ENCODE assay signal across 11 mouse cellular contexts in genomic region chr8:76971761-76972404, GRCm38 (mm10).
A peak's percentile ranks its signal among the peaks of the same experiment; 100 is the strongest.
DNase-seq lines count a peak whose midpoint lies in the region; ATAC-seq and TF ChIP-seq lines count a peak whose summit lies in the region.
"Had no signal": no experiment of that assay in that cellular context is flagged by ENCODE, and none has a peak within 500 bp of the region (broad histone marks: within the 10 kb centered on the region; RNA-seq: fewer than 3 reads in every experiment).

No protein-coding gene starts in this region.

- no peak for TF ChIP-seq CTCF in lung, adult 2 months (IDR thresholded peaks at IDR 0.05; ENCODE audit: insufficient read depth, low read length)
- TF ChIP-seq CTCF in olfactory bulb, adult 2 months (IDR thresholded peaks at IDR 0.05; ENCODE audit: insufficient read depth, low read depth, low read length), result no peak
- no peak for TF ChIP-seq CTCF in stomach, postnatal 0 days (IDR thresholded peaks at IDR 0.05; ENCODE audit: low read depth)

- no peak overlapping the region for H3K9ac ChIP-seq in lung, embryonic 15.5 days
- no peak overlapping the region for H3K9ac ChIP-seq in heart, embryonic 11.5 days (ENCODE audit: low read depth, low read length)
- no peak overlapping the region for H3K9ac ChIP-seq in stomach, postnatal 0 days (ENCODE audit: low read length)
- H3K9ac ChIP-seq: limb, embryonic 15.5 days had no signal

- peak; percentile 32; the same call in 1 of the 2 replicates for ATAC-seq in cerebellum, adult (ENCODE audit: insufficient number of reproducible peaks, low FRiP score, low TSS enrichment)
- peak; percentile 39; the same call in 1 of the 2 replicates for ATAC-seq in lung, embryonic 15.5 days (ENCODE audit: borderline replicate concordance, extremely low read depth, low FRiP score, low TSS enrichment)
- peak; percentile 72 for ATAC-seq in heart, embryonic 11.5 days (replicated peaks; ENCODE audit: insufficient number of reproducible peaks, low FRiP score, low TSS enrichment)
- ATAC-seq in activated CD4-positive, CD25-positive, alpha-beta regulatory T cell, adult 4 months, result no peak
- no peak for ATAC-seq in stomach, postnatal 0 days (ENCODE audit: low FRiP score, low TSS enrichment)

- H3K36me3 ChIP-seq in lung, embryonic 15.5 days, result no peaks in the 10 kb centered on the region
- no peaks in the 10 kb centered on the region for H3K36me3 ChIP-seq in heart, embryonic 11.5 days (ENCODE audit: control insufficient read depth, insufficient read depth, low read length)
- no peaks in the 10 kb centered on the region for H3K36me3 ChIP-seq in stomach, postnatal 0 days (ENCODE audit: control insufficient read depth, insufficient read depth, low read length)
- H3K36me3 ChIP-seq: G1E; limb, embryonic 15.5 days had no signal

- H3K9me3 ChIP-seq in lung, embryonic 15.5 days, result no peaks in the 10 kb centered on the region
- H3K9me3 ChIP-seq in heart, embryonic 11.5 days (replicated peaks; ENCODE audit: control insufficient read depth, low read length), result no peaks in the 10 kb centered on the region
- no peaks in the 10 kb centered on the region for H3K9me3 ChIP-seq in stomach, postnatal 0 days (ENCODE audit: control insufficient read depth, low read length)
- H3K9me3 ChIP-seq: G1E; limb, embryonic 15.5 days had no signal

- H3K4me2 ChIP-seq in lung, embryonic 15.5 days, result no peak overlapping the region
- H3K4me2 ChIP-seq in heart, embryonic 11.5 days, result no peak overlapping the region
- no peak overlapping the region for H3K4me2 ChIP-seq in stomach, postnatal 0 days (replicated peaks; ENCODE audit: low read depth)
- H3K4me2 ChIP-seq: limb, embryonic 15.5 days had no signal

- no peak for TF ChIP-seq POLR2A in lung, adult 2 months (IDR thresholded peaks at IDR 0.05; ENCODE audit: borderline replicate concordance, extremely low read depth, low read depth, low read length)
- no peak for TF ChIP-seq POLR2A in olfactory bulb, adult 2 months (IDR thresholded peaks at IDR 0.05; ENCODE audit: insufficient read depth, low read depth, low read length)

- H3K27ac ChIP-seq in lung, embryonic 15.5 days, result peak overlapping the region; percentile 66
- peak overlapping the region; percentile 57; the same call in 1 of the 2 replicates for H3K27ac ChIP-seq in heart, embryonic 11.5 days (ENCODE audit: low read depth, low read length)
- 0 out of 2 replicates have a peak overlapping the region, but pooled peaks have one; percentile 8 for H3K27ac ChIP-seq in olfactory bulb, adult 2 months (ENCODE audit: insufficient read depth, low read depth, low read length)
- no peak overlapping the region for H3K27ac ChIP-seq in stomach, postnatal 0 days (replicated peaks)
- H3K27ac ChIP-seq: kidney, postnatal 0 days; limb, embryonic 15.5 days had no signal

- DNase-seq in cerebellum, postnatal 36 days, result no peak
- DNase-seq in lung, adult 2 months, result no peak
- DNase-seq in stomach, postnatal 0 days (ENCODE audit: low spot score), result no peak

- peaks cover 18% of the 10 kb centered on the region for H3K4me1 ChIP-seq in lung, embryonic 15.5 days
- peaks cover 5% of the 10 kb centered on the region for H3K4me1 ChIP-seq in lung, adult 2 months (ENCODE audit: control insufficient read depth, insufficient read depth, low read length)
- no peaks in the 10 kb centered on the region for H3K4me1 ChIP-seq in heart, embryonic 11.5 days (ENCODE audit: control insufficient read depth, insufficient read depth, low read length)
- H3K4me1 ChIP-seq in olfactory bulb, adult 2 months (ENCODE audit: control insufficient read depth, insufficient read depth, low read length), result peaks cover 5% of the 10 kb centered on the region
- H3K4me1 ChIP-seq in stomach, postnatal 0 days (replicated peaks; ENCODE audit: control insufficient read depth, insufficient read depth), result 0 out of 2 replicates have a peak, but pooled peaks cover 4% of the 10 kb centered on the region
- H3K4me1 ChIP-seq: limb, embryonic 15.5 days had no signal

- no peaks in the 10 kb centered on the region for H3K27me3 ChIP-seq in lung, embryonic 15.5 days
- no peaks in the 10 kb centered on the region for H3K27me3 ChIP-seq in heart, embryonic 11.5 days (ENCODE audit: control insufficient read depth, insufficient read depth, low read length)
- no peaks in the 10 kb centered on the region for H3K27me3 ChIP-seq in stomach, postnatal 0 days (ENCODE audit: control insufficient read depth, insufficient read depth, low read length)
- H3K27me3 ChIP-seq: limb, embryonic 15.5 days had no signal

- WGBS in lung, embryonic 15.5 days, result 73% methylated on average over 9 of the region's 9 CpGs
- 70% methylated on average over 9 of the region's 9 CpGs for WGBS in lung, adult 2 months
- WGBS in heart, embryonic 11.5 days (ENCODE audit: insufficient replicate concordance), result 69% methylated on average over 9 of the region's 9 CpGs
- WGBS in olfactory bulb, adult 2 months, result 76% methylated on average over 9 of the region's 9 CpGs
- 82% methylated on average over 9 of the region's 9 CpGs for WGBS in stomach, postnatal 0 days

- H3K4me3 ChIP-seq in lung, embryonic 15.5 days, result no peak overlapping the region
- no peak overlapping the region for H3K4me3 ChIP-seq in lung, adult 2 months (replicated peaks; ENCODE audit: extremely low read depth, low read depth, low read length)
- H3K4me3 ChIP-seq in heart, embryonic 11.5 days (ENCODE audit: low read depth, low read length), result no peak overlapping the region
- H3K4me3 ChIP-seq in olfactory bulb, adult 2 months (ENCODE audit: insufficient read depth, low read depth, low read length), result no peak overlapping the region
- no peak overlapping the region for H3K4me3 ChIP-seq in stomach, postnatal 0 days (ENCODE audit: low read depth, low read length)
- H3K4me3 ChIP-seq: limb, embryonic 15.5 days had no signal

- no peak for TF ChIP-seq EP300 in stomach, postnatal 0 days (optimal IDR thresholded peaks at IDR 0.05)

Comparison
In these comparisons a context has a peak if more than half of its experiments do, and no peak if none do; other contexts are left out.
1. ATAC-seq: peak in cerebellum, adult (single experiment), lung, embryonic 15.5 days (single experiment) and heart, embryonic 11.5 days (single experiment); none in activated CD4-positive, CD25-positive, alpha-beta regulatory T cell, adult 4 months (single experiment) and stomach, postnatal 0 days (single experiment).